8 mouse cellular contexts compared by ENCODE assay signal in genomic region chr11:84522577-84523320, GRCm38 (mm10). TPM values are rescaled to one million over a fixed set of nuclear protein-coding genes. Genes with fewer than 3 reads are reported as not detected.
DNase-seq lines count a peak whose midpoint lies in the region; ATAC-seq lines count a peak whose summit lies in the region.

No protein-coding gene starts in this region.

- peak overlapping the region; percentile 19; the same call in 1 of the 2 replicates for H3K4me3 ChIP-seq in stomach, embryonic 15.5 days (replicated peaks)

- H3K36me3 ChIP-seq in stomach, embryonic 15.5 days, result no peaks in the 10 kb centered on the region

- ATAC-seq in megakaryocyte, adult 5-6 weeks (ENCODE audit: poor library complexity, severe bottlenecking), result peak; percentile 79
- ATAC-seq in stomach, embryonic 15.5 days (ENCODE audit: insufficient read depth, low FRiP score, low read depth), result no peak

- H3K9me3 ChIP-seq in stomach, embryonic 15.5 days, result no peaks in the 10 kb centered on the region

- H3K27me3 ChIP-seq in stomach, embryonic 15.5 days (replicated peaks), result peaks cover 91% of the 10 kb centered on the region

- no peak overlapping the region for H3K9ac ChIP-seq in stomach, embryonic 15.5 days

- H3K4me2 ChIP-seq in stomach, embryonic 15.5 days, result peak overlapping the region; percentile 41

- peak; percentile 23 to 33 for DNase-seq in left cerebral cortex, postnatal 36 days (ENCODE audit: low spot score in 2 of 2)
- DNase-seq in left cerebral cortex, adult 11 months (ENCODE audit: low spot score), result no peak
- peak; percentile 74 for DNase-seq in fibroblast of lung, adult 2 months (ENCODE audit: low read depth)
- DNase-seq in heart, postnatal 10 days, result peak; percentile 75 to 77
- peak; percentile 76 to 92 for DNase-seq in kidney, postnatal 25 days
- DNase-seq in layer of hippocampus, adult 8-10 months (ENCODE audit: low spot score in 2 of 2), result no peak

- WGBS in stomach, embryonic 15.5 days, result under 1% methylated on average over 40 of the region's 40 CpGs

- peaks cover 35% of the 10 kb centered on the region for H3K4me1 ChIP-seq in stomach, embryonic 15.5 days

- intact Hi-C loops in left cerebral cortex, postnatal 36 days (cut with DNase I), result loop anchor here (5.0 kb wide), 2 partner anchors 185 to 1315 kb away; no protein-coding TSS in a partner anchor
- intact Hi-C loops in heart, postnatal 10 days (cut with DNase I), result no loop called here

- H3K27ac ChIP-seq in stomach, embryonic 15.5 days, result no peak overlapping the region

RNA-seq across cellular contexts. Expression of gene Lhx1, which starts 2.6 kb away (rescaled TPM):
- total RNA-seq in left cerebral cortex, postnatal 36 days (2021), result not detected
- total RNA-seq in heart, postnatal 10 days (2021), result not detected
- 0.31 and 0.73 TPM in 2 replicates for total RNA-seq in megakaryocyte, adult 5-6 weeks (2015)
- total RNA-seq in megakaryocyte, adult 5-6 weeks (2017), result 0.53 TPM in 1 of 2 replicates, not detected in the other
- 0.40 and 0.42 TPM in 2 replicates for polyA plus RNA-seq in stomach, embryonic 15.5 days (2015; fragmentation: Nextera tagmentation; extraction: Ambion mirVana)
- total RNA-seq in layer of hippocampus, adult 8-10 months (2022), result under 1 TPM in 3 of 4 experiments, not detected in 1; 0.08 to 0.43 (median 0.18) TPM

RNA-seq across cellular contexts. Expression of gene Aatf, which starts 9.4 kb away (rescaled TPM):
- 10 to 100 TPM; 19.4 to 20.4 TPM for total RNA-seq in left cerebral cortex, postnatal 36 days (2021)
- total RNA-seq in heart, postnatal 10 days (2021), result 10 to 100 TPM; 14.9 to 15.0 TPM
- total RNA-seq in megakaryocyte, adult 5-6 weeks (2015), result 24.1 and 33.3 TPM in 2 replicates
- total RNA-seq in megakaryocyte, adult 5-6 weeks (2017), result 38.2 and 48.5 TPM in 2 replicates
- polyA plus RNA-seq in stomach, embryonic 15.5 days (2015; fragmentation: Nextera tagmentation; extraction: Ambion mirVana), result 50.4 and 60.4 TPM in 2 replicates
- total RNA-seq in layer of hippocampus, adult 8-10 months (2022), result 10 to 100 TPM; 20.1 to 24.8 (median 21.7) TPM

Comparison
In these comparisons a context has a peak if more than half of its experiments do, and no peak if none do; other contexts are left out.
1. DNase-seq: peak in left cerebral cortex, postnatal 36 days (2 of 2), fibroblast of lung, adult 2 months (single experiment), heart, postnatal 10 days (2 of 2) and kidney, postnatal 25 days (2 of 2); none in left cerebral cortex, adult 11 months (single experiment) and layer of hippocampus, adult 8-10 months (0 of 2).